Mouse (Mus musculus): ENCODE results near the gene Zfp626. TPM values are rescaled to one million over a fixed set of nuclear protein-coding genes. Genes with fewer than 3 reads are reported as not detected.
"Not testable (repeated sequence)": the region's sequence is repeated elsewhere in the genome, so short reads cannot be mapped to it uniquely, and the experiment has no call there.

The Zfp626 gene
- polyA plus RNA-seq, 1 experiment: 1.1 TPM

GRCm38 (mm10) chr7:27860396-27861235 lies 53.6 kb downstream of the Zfp626 start:
- TF ChIP-seq POLR2A (IDR thresholded peaks at IDR 0.05; ENCODE audit: borderline replicate concordance, extremely low read depth, low read depth, low read length): peak; percentile 77; the same call in 1 of the 2 replicates
- TF ChIP-seq CTCF (IDR thresholded peaks at IDR 0.05; ENCODE audit: insufficient read depth, low read length): no peak
- DNase-seq: peak; percentile 73
- H3K4me3 ChIP-seq (replicated peaks; ENCODE audit: extremely low read depth, low read depth, low read length): peak overlapping the region; percentile 72
- WGBS: under 1% methylated on average over 22 of the region's 22 CpGs
- H3K4me1 ChIP-seq (ENCODE audit: control insufficient read depth, insufficient read depth, low read length): peaks cover 5% of the 10 kb centered on the region

GRCm38 (mm10) chr7:27862578-27862977 lies 55.6 kb downstream of the Zfp626 start:
- not testable (repeated sequence) for H3K4me1 ChIP-seq (ENCODE audit: control insufficient read depth, insufficient read depth, low read length); H3K4me3 ChIP-seq (replicated peaks; ENCODE audit: extremely low read depth, low read depth, low read length); DNase-seq
- WGBS: 59% methylated on average over 5 of the region's 5 CpGs

Other genes starting within 250 kb of the Zfp626 start
- gene Akt2, start 215.6 kb upstream of the Zfp626 start, polyA plus RNA-seq (2012; rRNA removed): 81.4 and 101 TPM in 2 replicates
- gene Ttc9b, start 153.3 kb upstream of the Zfp626 start, polyA plus RNA-seq (2012; rRNA removed): not detected in 2 replicates
- 27.1 and 31.9 TPM in 2 replicates for gene Map3k10, start 132.6 kb upstream of the Zfp626 start, polyA plus RNA-seq (2012; rRNA removed)
- gene Zfp607b, start 117.9 kb upstream of the Zfp626 start, polyA plus RNA-seq (2012; rRNA removed): 0.36 and 1.5 TPM in 2 replicates
- gene Zfp60, start 75.8 kb upstream of the Zfp626 start, polyA plus RNA-seq (2012; rRNA removed): 1.2 and 1.9 TPM in 2 replicates
- 0.54 and 1.1 TPM in 2 replicates for gene Zfp59, start 31.4 kb downstream of the Zfp626 start, polyA plus RNA-seq (2012; rRNA removed)
- gene Zfp607a, start 50.3 kb downstream of the Zfp626 start, polyA plus RNA-seq (2012; rRNA removed): 0.72 and 1.7 TPM in 2 replicates
- 1.2 and 1.7 TPM in 2 replicates for gene Zfp974, start 122.3 kb downstream of the Zfp626 start, polyA plus RNA-seq (2012; rRNA removed)
- 1.3 and 2.0 TPM in 2 replicates for gene Zfp780b, start 172.0 kb downstream of the Zfp626 start, polyA plus RNA-seq (2012; rRNA removed)
- 0.18 and 0.31 TPM in 2 replicates for gene Zfp850, start 206.9 kb downstream of the Zfp626 start, polyA plus RNA-seq (2012; rRNA removed)
- 67.7 and 86.4 TPM in 2 replicates for gene Psmc4, start 242.9 kb downstream of the Zfp626 start, polyA plus RNA-seq (2012; rRNA removed)

Data from lung, adult 2 months (tissue).